Mouse (Mus musculus) mature B cell (primary cell): ENCODE measurements at regions not wholly inside any gene's neighbourhood (a gene's known extent, or its start where the extent isn't known, plus 50 kb on each side); places are given as distances from the start of the nearest gene placed in this dataset.

Source experiments
- in situ Hi-C: fragments of 300-500 bp; cut with MboI; formaldehyde crosslinking; loops from 2 replicates; pipeline ENCODE4 v1.14.3; 2019

- in situ Hi-C loops: no loop called here
Measured at GRCm38 (mm10) chr13:115427091-115428033, 325.6 kb upstream of the Itga1 start.

- in situ Hi-C loops: no loop called here
Measured at GRCm38 (mm10) chr13:115425610-115426562, 324.1 kb upstream of the Itga1 start.

- in situ Hi-C loops: no loop called here
Measured at GRCm38 (mm10) chr13:115423761-115424160, 322.0 kb upstream of the Itga1 start.

GRCm38 (mm10) chr13:115421483-115421882, 319.7 kb upstream of the Itga1 start:
- in situ Hi-C loops: no loop called here

- in situ Hi-C loops: no loop called here
Measured at GRCm38 (mm10) chr13:115417829-115418228, 316.1 kb upstream of the Itga1 start.

GRCm38 (mm10) chr13:115413721-115414531, 312.2 kb upstream of the Itga1 start:
- in situ Hi-C loops: no loop called here

- in situ Hi-C loops: no loop called here
Measured at GRCm38 (mm10) chr13:115405916-115406315, 304.2 kb upstream of the Itga1 start.

DNA sequence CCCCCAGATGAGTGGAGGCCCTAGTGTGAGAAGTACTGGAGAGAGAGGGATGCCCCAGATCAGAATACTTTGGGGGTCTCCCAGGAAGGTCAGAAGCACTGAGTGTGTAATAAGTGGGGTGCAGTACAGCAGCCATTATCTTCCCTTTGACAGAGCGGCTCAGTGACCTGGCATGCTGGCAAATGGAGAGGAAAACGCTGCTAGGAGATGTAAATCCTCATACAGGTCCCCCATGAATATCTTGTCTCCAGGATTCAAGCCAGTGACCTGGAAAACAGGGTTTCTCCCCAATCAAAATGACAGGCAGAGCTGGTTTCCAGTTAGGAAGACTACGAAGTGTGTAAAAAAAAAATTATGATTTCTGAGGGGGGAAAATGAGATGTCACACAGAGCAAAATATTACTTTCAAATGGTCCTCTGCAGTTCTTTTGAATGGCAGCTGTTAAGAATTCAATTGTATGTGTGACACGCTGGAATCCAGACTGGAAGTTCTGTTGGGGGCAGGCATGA, 299.0 kb upstream of the Itga1 start:
- in situ Hi-C loops: no loop called here

- in situ Hi-C loops: no loop called here
Measured at GRCm38 (mm10) chr13:115379682-115380081, 277.9 kb upstream of the Itga1 start.

DNA sequence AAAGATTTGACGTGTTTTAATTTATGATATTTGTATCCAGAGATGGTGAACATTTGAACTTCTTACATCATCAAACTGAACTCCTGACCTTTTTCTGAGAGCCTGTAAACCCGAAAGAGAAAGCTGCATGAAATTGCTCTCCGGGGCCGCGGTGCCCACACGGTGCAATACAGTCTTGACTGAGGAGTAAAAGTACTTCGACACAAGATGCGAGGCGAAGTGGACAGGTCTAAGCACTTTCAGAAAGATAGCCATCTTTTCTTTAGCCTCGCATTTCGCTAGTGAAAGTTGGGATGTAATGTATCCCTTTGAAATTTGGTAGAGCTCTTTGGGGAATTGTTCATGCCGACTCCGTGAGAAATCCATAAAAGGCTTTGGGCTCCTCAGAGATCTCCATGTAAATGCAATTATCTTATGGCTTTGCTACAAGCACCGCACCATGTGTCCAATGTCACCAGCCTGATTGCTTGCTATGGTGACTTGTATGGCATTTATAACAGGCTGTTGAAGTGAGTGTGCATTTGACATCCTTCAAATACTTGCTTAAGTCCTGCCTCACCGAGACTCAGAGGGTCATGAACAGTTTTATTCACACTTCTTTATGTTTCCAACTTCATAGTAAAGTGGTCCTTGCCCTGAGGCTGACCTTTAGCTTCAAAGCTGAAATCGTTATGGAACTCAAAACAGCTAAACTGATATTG, 274.6 kb upstream of the Itga1 start:
- in situ Hi-C loops: no loop called here

DNA sequence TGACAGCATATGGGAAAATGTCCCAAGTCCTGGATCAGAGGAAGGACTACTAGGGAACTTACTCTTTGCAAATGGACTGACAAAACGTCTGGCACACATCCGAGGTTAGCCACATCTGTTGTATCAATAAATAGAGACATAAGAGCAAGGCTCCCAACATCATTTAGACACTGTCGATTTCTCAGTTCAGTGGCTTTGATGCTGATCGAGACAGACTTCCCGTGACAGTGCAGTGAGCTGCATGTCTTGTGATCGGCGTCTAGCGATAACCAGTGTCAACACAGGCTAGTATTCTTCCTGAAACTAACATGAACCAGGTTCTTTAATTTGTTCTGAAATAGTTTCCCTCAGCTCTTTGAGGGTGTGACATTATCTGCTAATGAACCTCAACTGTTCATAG, 259.7 kb upstream of the Itga1 start:
- in situ Hi-C loops: no loop called here

GRCm38 (mm10) chr13:115347022-115347398, 245.2 kb upstream of the Itga1 start:
- in situ Hi-C loops: no loop called here

- in situ Hi-C loops: no loop called here
Measured at GRCm38 (mm10) chr13:115346115-115347021, 244.6 kb upstream of the Itga1 start.

GRCm38 (mm10) chr13:115329000-115329960, 227.5 kb upstream of the Itga1 start:
- in situ Hi-C loops: no loop called here

DNA sequence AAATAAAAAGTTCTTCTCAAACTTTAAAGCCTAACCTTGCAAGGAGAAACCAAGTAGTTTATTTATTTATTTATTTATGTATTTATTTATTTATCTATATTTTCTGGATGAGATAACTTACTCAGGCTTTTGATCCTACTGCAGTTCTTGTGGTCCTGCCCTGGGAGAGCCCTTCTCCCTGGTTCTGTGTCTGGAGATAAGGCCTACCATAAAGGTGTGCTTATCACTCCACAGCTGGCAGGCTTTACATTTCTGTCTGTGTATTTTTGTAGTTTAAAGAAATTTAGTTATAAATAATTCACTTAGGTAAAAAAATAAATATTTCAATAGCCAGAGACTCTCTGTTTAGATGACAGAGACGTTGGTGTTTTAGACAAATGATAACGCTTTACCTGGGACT, 224.5 kb upstream of the Itga1 start:
- in situ Hi-C loops: no loop called here

- in situ Hi-C loops: no loop called here
Measured at GRCm38 (mm10) chr13:115316681-115317080, 214.9 kb upstream of the Itga1 start.

- in situ Hi-C loops: no loop called here
Measured at GRCm38 (mm10) chr13:115308586-115308985, 206.8 kb upstream of the Itga1 start.

GRCm38 (mm10) chr13:115287371-115287770, 185.6 kb upstream of the Itga1 start:
- in situ Hi-C loops: no loop called here

GRCm38 (mm10) chr13:115266164-115266563, 164.4 kb upstream of the Itga1 start:
- in situ Hi-C loops: no loop called here
